Mouse (Mus musculus) MEL (cell line): ENCODE measurements around the gene Yipf2. TPM values are rescaled to one million over a fixed set of nuclear protein-coding genes. Genes with fewer than 3 reads are reported as not detected.
"Not testable (repeated sequence)": the region's sequence is repeated elsewhere in the genome, so short reads cannot be mapped to it uniquely, and the experiment has no call there.

Experiments
- DNase-seq: peaks from one replicate; pipeline ENCODE4 v3.0.0; 2011; ENCODE audit warnings: low read depth, low spot score
- H3K27ac ChIP-seq: 2 replicates; pipeline ENCODE4 v1.5.1; 2012; ENCODE audit warnings: low read depth, mild to moderate bottlenecking, control low read depth, low read length, moderate library complexity; ENCODE audit not compliant: control insufficient read depth
- H3K27me3 ChIP-seq, 2 experiments: fragments of 150-350 bp in 1 of 2; sonication (generic) in 1 of 2; 2 replicates each; pipeline ENCODE4 v1.6.1; 2012; ENCODE audit warnings: low read length in 2 of 2, mild to moderate bottlenecking in 2 of 2, improper control_type of control experiment in 1 of 2, moderate library complexity in 1 of 2; ENCODE audit not compliant: insufficient read depth in 2 of 2, control insufficient read depth in 1 of 2
- H3K36me3 ChIP-seq, 2 experiments: 2 replicates each; pipeline ENCODE4 v1.6.1; 2012 to 2014; ENCODE audit warnings: low read length in 2 of 2, improper control_type of control experiment in 1 of 2, inconsistent platforms in 1 of 2, mild to moderate bottlenecking in 1 of 2; ENCODE audit not compliant: insufficient read depth in 2 of 2, control insufficient read depth in 1 of 2
- H3K4me1 ChIP-seq, 2 experiments: fragments of 150-350 bp in 1 of 2; sonication (generic) in 1 of 2; 2 replicates each; pipeline ENCODE4 v1.6.1; 2012; ENCODE audit warnings: low read length in 2 of 2, improper control_type of control experiment in 1 of 2, mild to moderate bottlenecking in 1 of 2; ENCODE audit not compliant: insufficient read depth in 2 of 2, control insufficient read depth in 1 of 2
- H3K4me3 ChIP-seq, 2 experiments: fragments of 150-350 bp in 1 of 2; sonication (generic) in 1 of 2; 2 replicates each; pipeline ENCODE4 v1.5.1; 2012; ENCODE audit warnings: low read depth in 2 of 2, low read length in 2 of 2, mild to moderate bottlenecking in 2 of 2, moderate library complexity in 2 of 2, control low read depth in 1 of 2, improper control_type of control experiment in 1 of 2; ENCODE audit not compliant: control insufficient read depth in 1 of 2, insufficient read depth in 1 of 2
- H3K79me2 ChIP-seq: 2 replicates; pipeline ENCODE4 v1.6.1; 2012; ENCODE audit warnings: mild to moderate bottlenecking, low read length, moderate library complexity; ENCODE audit not compliant: control insufficient read depth, poor library complexity, insufficient read depth
- H3K9ac ChIP-seq: 2 replicates; pipeline ENCODE4 v1.6.1; 2012; ENCODE audit warnings: low read depth, mild to moderate bottlenecking, control low read depth, low read length, moderate library complexity; ENCODE audit not compliant: control insufficient read depth, poor library complexity, severe bottlenecking
- H3K9me3 ChIP-seq: fragments of 150-350 bp; sonication (generic); replicated peaks from 2 replicates; pipeline ENCODE4 v1.6.1; 2012; ENCODE audit warnings: mild to moderate bottlenecking, low read length, improper control_type of control experiment, moderate library complexity; ENCODE audit not compliant: insufficient read depth
- BHLHE40 ChIP-seq: IDR thresholded peaks from 2 replicates; pipeline ENCODE4 v1.6.1; 2012; ENCODE audit warnings: low read depth, mild to moderate bottlenecking, inconsistent platforms, low read length, improper control_type of control experiment, borderline replicate concordance
- E2F4 ChIP-seq: IDR thresholded peaks from 2 replicates; pipeline ENCODE4 v1.6.1; 2011; ENCODE audit warnings: low read depth, low read length, improper control_type of control experiment, borderline replicate concordance
- ELF1 ChIP-seq: IDR thresholded peaks from 2 replicates; pipeline ENCODE4 v1.6.1; 2014; ENCODE audit warnings: low read depth, mild to moderate bottlenecking, inconsistent platforms, low read length, improper control_type of control experiment, moderate library complexity
- EP300 ChIP-seq, 2 experiments: IDR thresholded peaks; 2 replicates each; pipeline ENCODE4 v1.6.1; 2011; ENCODE audit warnings: improper control_type of control experiment in 2 of 2, low read length in 2 of 2, low read depth in 1 of 2, mild to moderate bottlenecking in 1 of 2
- GABPA ChIP-seq: IDR thresholded peaks from 2 replicates; pipeline ENCODE4 v1.6.1; 2012; ENCODE audit warnings: low read depth, mild to moderate bottlenecking, inconsistent platforms, low read length, improper control_type of control experiment, moderate library complexity
- GATA1 ChIP-seq: IDR thresholded peaks from 2 replicates; pipeline ENCODE4 v1.6.1; 2011; ENCODE audit warnings: low read depth, low read length, improper control_type of control experiment
- HCFC1 ChIP-seq: IDR thresholded peaks from 2 replicates; pipeline ENCODE4 v1.6.1; 2012; ENCODE audit warnings: low read depth, mild to moderate bottlenecking, inconsistent platforms, low read length, improper control_type of control experiment, moderate library complexity
- MAX ChIP-seq: IDR thresholded peaks from 2 replicates; pipeline ENCODE4 v1.6.1; 2011; ENCODE audit warnings: low read length, improper control_type of control experiment
- MAZ ChIP-seq: IDR thresholded peaks from 2 replicates; pipeline ENCODE4 v1.6.1; 2012; ENCODE audit warnings: low read depth, mild to moderate bottlenecking, inconsistent platforms, low read length, improper control_type of control experiment
- MXI1 ChIP-seq: IDR thresholded peaks from 2 replicates; pipeline ENCODE4 v1.6.1; 2011; ENCODE audit warnings: mild to moderate bottlenecking, low read depth, low read length, improper control_type of control experiment
- MYB ChIP-seq: IDR thresholded peaks from 2 replicates; pipeline ENCODE4 v1.6.1; 2011; ENCODE audit warnings: mild to moderate bottlenecking, low read depth, low read length, improper control_type of control experiment
- MYC ChIP-seq: IDR thresholded peaks from 2 replicates; pipeline ENCODE4 v1.6.1; 2011; ENCODE audit warnings: low read depth, mild to moderate bottlenecking, low read length, improper control_type of control experiment, moderate library complexity
- NRF1 ChIP-seq: IDR thresholded peaks from 2 replicates; pipeline ENCODE4 v1.6.1; 2014; ENCODE audit warnings: low read depth, mild to moderate bottlenecking, inconsistent platforms, low read length, improper control_type of control experiment, moderate library complexity; ENCODE audit not compliant: poor library complexity, insufficient read depth, severe bottlenecking
- POLR2A ChIP-seq, 2 experiments: IDR thresholded peaks; 2 replicates each; pipeline ENCODE4 v1.6.1; 2011 to 2012; ENCODE audit warnings: low read length in 2 of 2, mild to moderate bottlenecking in 2 of 2, control low read depth in 1 of 2, improper control_type of control experiment in 1 of 2, low read depth in 1 of 2, moderate library complexity in 1 of 2; ENCODE audit not compliant: control insufficient read depth in 1 of 2, insufficient read depth in 1 of 2, poor library complexity in 1 of 2
- POLR2AphosphoS5 ChIP-seq: IDR thresholded peaks from 2 replicates; pipeline ENCODE4 v1.6.1; 2012; ENCODE audit warnings: low read depth, borderline replicate concordance, mild to moderate bottlenecking, inconsistent platforms, low read length, moderate library complexity, mixed read lengths
- RCOR1 ChIP-seq: IDR thresholded peaks from 2 replicates; pipeline ENCODE4 v1.6.1; 2012; ENCODE audit warnings: low read depth, mild to moderate bottlenecking, inconsistent platforms, low read length, improper control_type of control experiment
- SIN3A ChIP-seq: IDR thresholded peaks from 2 replicates; pipeline ENCODE4 v1.6.1; 2012; ENCODE audit warnings: low read length, improper control_type of control experiment, inconsistent platforms
- TAL1 ChIP-seq: IDR thresholded peaks from 2 replicates; pipeline ENCODE4 v1.6.1; 2012; ENCODE audit warnings: mild to moderate bottlenecking, inconsistent platforms, low read length, moderate library complexity, mixed read lengths
- TBP ChIP-seq: IDR thresholded peaks from 2 replicates; pipeline ENCODE4 v1.8.0; 2011; ENCODE audit warnings: low read depth, low read length, improper control_type of control experiment
- TCF12 ChIP-seq: IDR thresholded peaks from 2 replicates; pipeline ENCODE4 v1.6.1; 2014; ENCODE audit warnings: low read depth, mild to moderate bottlenecking, inconsistent platforms, low read length, improper control_type of control experiment, moderate library complexity
- USF1 ChIP-seq: IDR thresholded peaks from 2 replicates; pipeline ENCODE4 v1.6.1; 2014; ENCODE audit warnings: low read depth, mild to moderate bottlenecking, inconsistent platforms, low read length, improper control_type of control experiment, moderate library complexity
- USF2 ChIP-seq, 2 experiments: IDR thresholded peaks; 2 replicates each; pipeline ENCODE4 v1.6.1; 2011 to 2012; ENCODE audit warnings: improper control_type of control experiment in 2 of 2, low read length in 2 of 2, borderline replicate concordance in 1 of 2, inconsistent platforms in 1 of 2, low read depth in 1 of 2, mild to moderate bottlenecking in 1 of 2; ENCODE audit not compliant: insufficient read depth in 1 of 2
- ZKSCAN1 ChIP-seq: IDR thresholded peaks from 2 replicates; pipeline ENCODE4 v1.6.1; 2012; ENCODE audit warnings: low read depth, mild to moderate bottlenecking, inconsistent platforms, low read length, improper control_type of control experiment, moderate library complexity
- ZMIZ1 ChIP-seq: IDR thresholded peaks from 2 replicates; pipeline ENCODE4 v1.6.1; 2012; ENCODE audit warnings: low read depth, mild to moderate bottlenecking, inconsistent platforms, low read length, improper control_type of control experiment, moderate library complexity
- polyA plus RNA-seq, 2 experiments: library from polyadenylated mRNA; stranded (reverse) in 1 of 2; unstranded in 1 of 2; fragments of >175 nt in 1 of 2; fragments of >200 nt in 1 of 2; gene quantifications; 2 replicates each; pipeline versions ENCODE4 v1.2.1 to v1.2.4; 2012; ENCODE audit warnings: low replicate concordance in 2 of 2, low read depth in 1 of 2; ENCODE audit not compliant: insufficient read length in 2 of 2, insufficient read depth in 1 of 2, missing spikeins in 1 of 2
- total RNA-seq: library from RNA; depleted of rRNA; stranded (reverse); fragments of 300-350 nt; gene quantifications from 2 replicates; pipeline ENCODE4 v1.2.3, GENCODE M21; 2012

Gene Yipf2
- total and polyA plus RNA-seq, 3 experiments: 22.8 to 84.9 TPM; not detected in 1

DNA sequence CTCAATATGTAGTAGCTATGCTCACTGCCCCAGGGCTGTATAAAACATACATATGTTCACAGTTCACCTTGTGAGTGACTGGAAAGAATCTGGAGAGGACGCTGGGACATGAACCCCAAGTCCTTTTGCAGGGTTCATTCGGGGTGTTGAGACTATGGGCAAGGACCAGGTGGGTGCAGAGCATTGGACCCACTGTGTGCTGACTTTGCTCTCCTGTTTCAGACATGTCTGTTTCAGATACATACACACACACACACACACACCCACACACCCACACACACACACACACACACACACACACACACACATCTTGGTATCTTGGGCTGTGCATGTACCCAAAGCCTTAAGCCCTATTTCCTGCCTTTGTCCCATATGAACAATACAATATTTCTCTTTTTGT, 50.6 kb downstream of the Yipf2 start:
- peaks cover 0 to 12% of the 10 kb centered on the region in 2 experiments; a peak in 2 of 4 replicates for H3K36me3 ChIP-seq
- H3K79me2 ChIP-seq, H3K4me3 ChIP-seq, H3K27ac ChIP-seq, H3K9me3 ChIP-seq, DNase-seq, H3K9ac ChIP-seq, H3K27me3 ChIP-seq: not testable (repeated sequence)
- TF ChIP-seq ZKSCAN1: peak; percentile 62; the same call in 1 of the 2 replicates
- 0 out of 2 replicates have a peak, but pooled peaks have one; percentile 61 for TF ChIP-seq POLR2AphosphoS5
- H3K4me1 ChIP-seq: peaks cover 5 to 20% of the 10 kb centered on the region in 2 experiments

DNA sequence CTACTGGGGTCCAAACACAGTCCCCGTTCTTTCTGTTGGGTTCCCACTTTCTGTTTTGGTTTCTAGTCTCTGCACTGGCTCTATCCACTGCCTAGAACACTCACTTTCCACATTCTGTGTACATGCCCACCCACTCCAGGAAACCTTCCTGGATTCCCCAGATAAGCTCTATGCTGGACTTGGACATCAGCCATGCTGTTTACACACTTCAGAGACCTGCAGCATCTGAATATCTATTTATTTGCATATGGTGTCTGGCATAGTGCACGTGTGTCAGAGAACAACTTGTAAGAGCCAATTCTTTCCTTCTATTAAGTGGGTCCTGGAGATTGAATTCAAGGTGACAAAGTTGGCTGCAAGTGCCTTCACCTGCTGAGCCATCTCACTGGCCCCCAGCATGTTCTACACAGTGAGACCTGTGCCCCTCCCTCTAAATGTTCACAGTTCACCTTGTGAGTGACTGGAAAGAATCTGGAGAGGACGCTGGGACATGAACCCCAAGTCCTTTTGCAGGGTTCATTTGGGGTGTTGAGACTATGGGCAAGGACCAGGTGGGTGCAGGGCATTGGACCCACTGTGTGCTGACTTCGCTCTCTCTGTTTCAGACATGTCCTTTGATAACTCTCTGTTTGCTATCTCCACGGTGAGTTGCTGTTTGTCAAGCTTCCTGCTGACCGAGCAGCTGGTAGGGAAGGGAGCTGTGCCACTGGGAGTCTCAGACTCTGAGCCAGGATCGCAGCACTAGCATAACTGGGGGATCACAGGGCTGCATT, 52.5 kb downstream of the Yipf2 start:
- H3K9ac ChIP-seq: no peak overlapping the region
- H3K9me3 ChIP-seq: no peaks in the 10 kb centered on the region
- H3K79me2 ChIP-seq: no peaks in the 10 kb centered on the region
- H3K4me1 ChIP-seq: peaks cover 7 to 31% of the 10 kb centered on the region in 2 experiments
- H3K27ac ChIP-seq: no peak overlapping the region
- H3K36me3 ChIP-seq: peaks cover 0 to 16% of the 10 kb centered on the region in 2 experiments; a peak in 2 of 4 replicates
- TF ChIP-seq RCOR1 (no peak), EP300 (IDR thresholded peaks at IDR 0.05; ENCODE audit: low read depth in 1 of 2, low read length in 2 of 2) (peak; percentile 21 to 67; a peak in 2 of 4 replicates), MAZ (no peak), MXI1 (peak; percentile 78; the same call in 1 of the 2 replicates), MYC (peak; percentile 38; the same call in 1 of the 2 replicates), ZKSCAN1 (peak; percentile 91), POLR2A (IDR thresholded peaks at IDR 0.05; ENCODE audit: control insufficient read depth in 1 of 2, insufficient read depth in 1 of 2, low read depth in 1 of 2, low read length in 2 of 2, poor library complexity in 1 of 2) (no peak), NRF1 (no peak), USF1 (no peak), BHLHE40 (peak; percentile 75; the same call in 1 of the 2 replicates), TCF12 (no peak), MYB (no peak), HCFC1 (no peak), E2F4 (no peak), SIN3A (peak; percentile 57; the same call in 1 of the 2 replicates), ELF1 (no peak), TAL1 (peak; percentile 65), GATA1 (peak; percentile 67), ZMIZ1 (no peak), TBP (no peak), USF2 (IDR thresholded peaks at IDR 0.05; ENCODE audit: borderline replicate concordance in 1 of 2, insufficient read depth in 1 of 2, low read depth in 1 of 2, low read length in 2 of 2) (no peak), MAX (peak; percentile 58; the same call in 1 of the 2 replicates), GABPA (no peak)
- H3K4me3 ChIP-seq: 0 out of 4 replicates have a peak overlapping the region, but pooled peaks of 1 of the 2 experiments have one; percentile 0
- no peaks in the 10 kb centered on the region for H3K27me3 ChIP-seq
- DNase-seq: peak; percentile 77
